Mouse (Mus musculus): ENCODE results near the gene A730015C16Rik. TPM values are rescaled to one million over a fixed set of nuclear protein-coding genes. Genes with fewer than 3 reads are reported as not detected.
A peak's percentile ranks its signal among the peaks of the same experiment; 100 is the strongest.

Gene A730015C16Rik
- 1.5 and 2.0 TPM in 2 replicates for polyA plus RNA-seq (2016; fragmentation: Nextera tagmentation; extraction: Ambion mirVana)

- H3K27ac ChIP-seq: peak within 1 kb of the TSS; percentile 90
- 9% methylated on average over 20 of the region's 20 CpGs for WGBS
- H3K27me3 ChIP-seq (ENCODE audit: low read depth, poor library complexity, severe bottlenecking): no peaks in the 10 kb centered on the region
- no peaks in the 10 kb centered on the region for H3K9me3 ChIP-seq (replicated peaks)
- peaks cover 33% of the 10 kb centered on the region for H3K36me3 ChIP-seq
- peak within 1 kb of the TSS; percentile 97 for H3K4me3 ChIP-seq
- H3K4me1 ChIP-seq: peaks cover 15% of the 10 kb centered on the region
- DNase-seq (ENCODE audit: low spot score): peak; percentile 43
Observed at GRCm38 (mm10) chr4:108848505-108848848, at the start of gene A730015C16Rik. Gene A730015C16Rik (minus strand): TSS chr4:108848619.

- no peaks in the 10 kb centered on the region for H3K36me3 ChIP-seq
- 92% methylated on average over 6 of the region's 6 CpGs for WGBS
- no peak overlapping the region for H3K4me3 ChIP-seq
- H3K27ac ChIP-seq: no peak overlapping the region
- H3K4me1 ChIP-seq: no peaks in the 10 kb centered on the region
- no peaks in the 10 kb centered on the region for H3K27me3 ChIP-seq (ENCODE audit: low read depth, poor library complexity, severe bottlenecking)
- no peaks in the 10 kb centered on the region for H3K9me3 ChIP-seq (replicated peaks)
- no peak for DNase-seq (ENCODE audit: low spot score)
Observed at GRCm38 (mm10) chr4:108890876-108891275, 42.5 kb upstream of the A730015C16Rik start.

- Histone ChIP-seq H3K4me1 (peaks cover 6% of the 10 kb centered on the region; the same call in 1 of the 2 replicates), H3K4me3 (no peak overlapping the region), H3K9me3 (replicated peaks) (no peaks in the 10 kb centered on the region), H3K27me3 (ENCODE audit: low read depth, poor library complexity, severe bottlenecking) (no peaks in the 10 kb centered on the region), H3K27ac (no peak overlapping the region), H3K36me3 (no peaks in the 10 kb centered on the region)
- no peak for DNase-seq (ENCODE audit: low spot score)
- 92% methylated on average over 4 of the region's 4 CpGs for WGBS
Observed at GRCm38 (mm10) chr4:108887456-108887855, 39.0 kb upstream of the A730015C16Rik start.

GRCm38 (mm10) chr4:108883815-108884214, 35.4 kb upstream of the A730015C16Rik start:
- Histone ChIP-seq H3K36me3 (no peaks in the 10 kb centered on the region), H3K4me1 (peaks cover 18% of the 10 kb centered on the region), H3K27me3 (ENCODE audit: low read depth, poor library complexity, severe bottlenecking) (peaks cover 13% of the 10 kb centered on the region), H3K4me3 (no peak overlapping the region), H3K9me3 (replicated peaks) (no peaks in the 10 kb centered on the region), H3K27ac (no peak overlapping the region)
- 55% methylated on average over 13 of the region's 13 CpGs for WGBS
- no peak for DNase-seq (ENCODE audit: low spot score)

GRCm38 (mm10) chr4:108878963-108879822, 30.8 kb upstream of the A730015C16Rik start, which contains the start of gene Rab3b:
Gene Rab3b (plus strand): TSS chr4:108879063.
- under 1% methylated on average over 46 of the region's 46 CpGs for WGBS
- peak; percentile 71 for DNase-seq (ENCODE audit: low spot score)
- H3K27ac ChIP-seq: peak within 1 kb of the TSS; percentile 59
- no peaks in the 10 kb centered on the region for H3K36me3 ChIP-seq
- peaks cover 20% of the 10 kb centered on the region for H3K4me1 ChIP-seq
- H3K27me3 ChIP-seq (ENCODE audit: low read depth, poor library complexity, severe bottlenecking): peaks cover 28% of the 10 kb centered on the region
- H3K9me3 ChIP-seq (replicated peaks): no peaks in the 10 kb centered on the region
- peak within 1 kb of the TSS; percentile 63 for H3K4me3 ChIP-seq

- no peaks in the 10 kb centered on the region for H3K9me3 ChIP-seq (replicated peaks)
- peaks cover 28% of the 10 kb centered on the region for H3K27me3 ChIP-seq (ENCODE audit: low read depth, poor library complexity, severe bottlenecking)
- peaks cover 14% of the 10 kb centered on the region for H3K4me1 ChIP-seq
- WGBS: 81% methylated on average over 6 of the region's 6 CpGs
- no peak overlapping the region for H3K27ac ChIP-seq
- DNase-seq (ENCODE audit: low spot score): no peak
- no peak overlapping the region for H3K4me3 ChIP-seq
- no peaks in the 10 kb centered on the region for H3K36me3 ChIP-seq
Observed at GRCm38 (mm10) chr4:108877901-108878300, 29.5 kb upstream of the A730015C16Rik start.

- DNase-seq (ENCODE audit: low spot score): no peak
- no peaks in the 10 kb centered on the region for H3K36me3 ChIP-seq
- WGBS: 76% methylated on average over 5 of the region's 5 CpGs
- H3K4me1 ChIP-seq: 0 out of 2 replicates have a peak, but pooled peaks cover 2% of the 10 kb centered on the region
- H3K9me3 ChIP-seq (replicated peaks): no peaks in the 10 kb centered on the region
- no peak overlapping the region for H3K27ac ChIP-seq
- peaks cover 15% of the 10 kb centered on the region; the same call in 1 of the 2 replicates for H3K27me3 ChIP-seq (ENCODE audit: low read depth, poor library complexity, severe bottlenecking)
- no peak overlapping the region for H3K4me3 ChIP-seq
Observed at GRCm38 (mm10) chr4:108873746-108874145, 25.3 kb upstream of the A730015C16Rik start.

- no peaks in the 10 kb centered on the region for H3K9me3 ChIP-seq (replicated peaks)
- no peak overlapping the region for H3K4me3 ChIP-seq
- no peaks in the 10 kb centered on the region for H3K27me3 ChIP-seq (ENCODE audit: low read depth, poor library complexity, severe bottlenecking)
- H3K4me1 ChIP-seq: no peaks in the 10 kb centered on the region
- 0 out of 2 replicates have a peak, but pooled peaks cover 1% of the 10 kb centered on the region for H3K36me3 ChIP-seq
- peak; percentile 74 for DNase-seq (ENCODE audit: low spot score)
- no peak overlapping the region for H3K27ac ChIP-seq
- WGBS: 38% methylated on average over 10 of the region's 10 CpGs
Observed at GRCm38 (mm10) chr4:108869730-108870374, 21.4 kb upstream of the A730015C16Rik start.

- H3K4me1 ChIP-seq: no peaks in the 10 kb centered on the region
Observed at GRCm38 (mm10) chr4:108866806-108867205, 18.4 kb upstream of the A730015C16Rik start.

GRCm38 (mm10) chr4:108847715-108848504, 509 bp downstream of the A730015C16Rik start, which contains the start of gene Kti12:
Gene Kti12 (plus strand): TSS chr4:108847785.
- Histone ChIP-seq H3K4me3 (peak within 1 kb of the TSS; percentile 97), H3K9me3 (replicated peaks) (no peaks in the 10 kb centered on the region), H3K27me3 (ENCODE audit: low read depth, poor library complexity, severe bottlenecking) (no peaks in the 10 kb centered on the region), H3K36me3 (peaks cover 28% of the 10 kb centered on the region), H3K27ac (peak within 1 kb of the TSS; percentile 90), H3K4me1 (peaks cover 15% of the 10 kb centered on the region)
- peak; percentile 88 for DNase-seq (ENCODE audit: low spot score)
- 1% methylated on average over 77 of the region's 77 CpGs for WGBS

More at GRCm38 (mm10) chr4:108866806-108867205, 18.4 kb upstream of the A730015C16Rik start:
- 88% methylated on average over 7 of the region's 7 CpGs for WGBS
- Histone ChIP-seq H3K4me3 (no peak overlapping the region), H3K36me3 (peaks cover 26% of the 10 kb centered on the region), H3K27ac (no peak overlapping the region), H3K27me3 (ENCODE audit: low read depth, poor library complexity, severe bottlenecking) (no peaks in the 10 kb centered on the region), H3K9me3 (replicated peaks) (no peaks in the 10 kb centered on the region)
- DNase-seq (ENCODE audit: low spot score): no peak

GRCm38 (mm10) chr4:108845824-108846569, 2.4 kb downstream of the A730015C16Rik start:
- no peaks in the 10 kb centered on the region for H3K27me3 ChIP-seq (ENCODE audit: low read depth, poor library complexity, severe bottlenecking)
- no peaks in the 10 kb centered on the region for H3K9me3 ChIP-seq (replicated peaks)
- no peak overlapping the region for H3K4me3 ChIP-seq
- peaks cover 32% of the 10 kb centered on the region for H3K36me3 ChIP-seq
- WGBS: 87% methylated on average over 5 of the region's 5 CpGs
- DNase-seq (ENCODE audit: low spot score): no peak
- no peak overlapping the region for H3K27ac ChIP-seq
- H3K4me1 ChIP-seq: peaks cover 15% of the 10 kb centered on the region

- Histone ChIP-seq H3K9me3 (replicated peaks) (no peaks in the 10 kb centered on the region), H3K4me3 (no peak overlapping the region), H3K36me3 (peaks cover 22% of the 10 kb centered on the region), H3K27ac (no peak overlapping the region), H3K27me3 (ENCODE audit: low read depth, poor library complexity, severe bottlenecking) (no peaks in the 10 kb centered on the region), H3K4me1 (peaks cover 3% of the 10 kb centered on the region)
- no peak for DNase-seq (ENCODE audit: low spot score)
Observed at GRCm38 (mm10) chr4:108843336-108843735, 5.1 kb downstream of the A730015C16Rik start.

Measured in limb, embryonic 10.5 days (tissue).